Mouse (Mus musculus): ENCODE data around the gene Clns1a. TPM values are rescaled to one million over a fixed set of nuclear protein-coding genes. Genes with fewer than 3 reads are reported as not detected.

Clns1a gene
- polyA plus RNA-seq, 1 experiment from 2014 or later, result 104 TPM

- no peaks in the 10 kb centered on the region for H3K9me3 ChIP-seq (replicated peaks)
- no peaks in the 10 kb centered on the region for H3K27me3 ChIP-seq
- H3K27ac ChIP-seq, result peak overlapping the region; percentile 95
- DNase-seq, result peak; percentile 69
- WGBS (ENCODE audit: insufficient replicate concordance), result 15% methylated on average over 4 of the region's 4 CpGs
- H3K4me3 ChIP-seq (replicated peaks), result no peak overlapping the region
- peaks cover 53% of the 10 kb centered on the region for H3K4me1 ChIP-seq (replicated peaks)
- peak overlapping the region; percentile 73 for H3K4me2 ChIP-seq
- H3K36me3 ChIP-seq, result no peaks in the 10 kb centered on the region
- peak overlapping the region; percentile 63 for H3K9ac ChIP-seq
- peak; percentile 91 for ATAC-seq (ENCODE audit: low read depth)
Observed at GRCm38 (mm10) chr7:97747176-97747707, 50.8 kb downstream of the Clns1a start.

DNA sequence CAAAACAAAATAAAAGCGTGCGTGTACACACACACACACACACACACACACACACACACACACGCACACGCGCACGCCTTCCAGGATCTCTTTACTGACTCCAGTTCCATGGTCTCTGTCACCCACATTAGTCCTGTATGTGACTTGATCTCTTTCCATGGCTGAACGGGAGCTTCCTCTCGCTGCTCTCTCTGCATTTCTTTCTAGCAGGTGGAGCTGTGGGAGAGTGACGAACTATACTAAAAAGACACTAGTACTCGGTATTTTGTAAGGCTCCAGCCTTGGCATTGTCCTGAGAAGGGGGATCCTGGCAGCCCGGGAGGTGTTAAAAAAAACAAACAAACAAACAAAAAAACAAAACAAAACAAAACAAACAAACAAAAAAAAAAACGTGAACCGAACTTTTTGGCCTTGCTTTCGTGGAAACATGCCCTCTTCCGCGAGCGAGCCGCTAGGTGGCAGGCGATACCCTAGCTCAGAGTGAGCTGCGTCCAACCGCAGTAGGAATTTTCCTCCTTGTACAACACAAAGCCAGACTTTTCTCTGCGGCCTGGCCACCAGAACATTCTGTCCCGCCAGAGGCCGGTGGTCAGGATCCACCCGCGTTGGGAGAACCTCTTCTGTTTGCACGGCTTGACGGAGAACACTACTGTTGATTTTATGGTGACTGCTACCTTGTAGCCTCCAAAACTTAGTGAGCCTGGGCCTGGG lies 51.5 kb downstream of the Clns1a start:
- peaks cover 46% of the 10 kb centered on the region for H3K4me1 ChIP-seq (replicated peaks)
- ATAC-seq (ENCODE audit: low read depth), result no peak
- no peaks in the 10 kb centered on the region for H3K27me3 ChIP-seq
- peak overlapping the region; percentile 50 for H3K4me3 ChIP-seq (replicated peaks)
- H3K27ac ChIP-seq, result peak overlapping the region; percentile 95
- no peaks in the 10 kb centered on the region for H3K9me3 ChIP-seq (replicated peaks)
- peak overlapping the region; percentile 63 for H3K9ac ChIP-seq
- no peaks in the 10 kb centered on the region for H3K36me3 ChIP-seq
- DNase-seq, result peak; percentile 76
- WGBS (ENCODE audit: insufficient replicate concordance), result 19% methylated on average over 28 of the region's 28 CpGs
- H3K4me2 ChIP-seq, result peak overlapping the region; percentile 73

DNA sequence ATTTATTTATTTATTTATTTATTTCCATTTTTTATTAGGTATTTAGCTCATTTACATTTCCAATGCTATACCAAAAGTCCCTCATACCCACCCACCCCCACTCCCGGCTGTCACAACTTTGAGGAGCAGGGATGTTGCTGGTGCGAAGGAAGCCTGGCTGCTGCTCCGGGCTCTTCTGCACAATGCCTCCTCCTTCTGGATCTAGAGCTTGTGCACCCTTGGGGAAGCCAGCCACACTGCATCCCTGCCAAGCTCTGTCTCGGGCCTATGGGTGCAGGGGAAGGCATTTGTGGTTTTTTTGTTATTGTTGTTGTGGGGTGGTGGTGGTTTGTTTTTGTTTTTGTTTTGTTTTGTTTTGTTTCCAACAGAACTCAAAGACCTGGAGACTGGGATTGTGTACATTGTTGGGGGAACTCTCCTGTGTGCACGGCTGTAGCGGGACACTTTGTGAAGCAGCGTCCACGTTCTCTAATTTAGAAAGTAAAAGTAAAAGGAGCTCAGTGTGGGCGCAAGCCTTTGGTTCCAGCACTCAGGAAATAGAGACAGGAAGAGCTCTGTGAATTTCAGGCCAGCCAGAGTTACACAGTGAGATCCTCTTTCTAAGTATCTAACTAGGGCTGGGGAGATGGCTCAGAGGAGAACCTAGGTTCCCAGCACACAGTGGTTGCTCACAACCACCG lies 52.2 kb downstream of the Clns1a start:
- Histone ChIP-seq H3K4me2 (peak overlapping the region; percentile 73), H3K4me3 (replicated peaks) (peak overlapping the region; percentile 50), H3K36me3 (no peaks in the 10 kb centered on the region), H3K27me3 (no peaks in the 10 kb centered on the region), H3K9ac (peak overlapping the region; percentile 58), H3K27ac (peak overlapping the region; percentile 95), H3K9me3 (replicated peaks) (no peaks in the 10 kb centered on the region), H3K4me1 (replicated peaks) (peaks cover 46% of the 10 kb centered on the region)
- ATAC-seq (ENCODE audit: low read depth) (peak; percentile 11), DNase-seq (no peak)
- 16% methylated on average over 10 of the region's 10 CpGs for WGBS (ENCODE audit: insufficient replicate concordance)

DNA sequence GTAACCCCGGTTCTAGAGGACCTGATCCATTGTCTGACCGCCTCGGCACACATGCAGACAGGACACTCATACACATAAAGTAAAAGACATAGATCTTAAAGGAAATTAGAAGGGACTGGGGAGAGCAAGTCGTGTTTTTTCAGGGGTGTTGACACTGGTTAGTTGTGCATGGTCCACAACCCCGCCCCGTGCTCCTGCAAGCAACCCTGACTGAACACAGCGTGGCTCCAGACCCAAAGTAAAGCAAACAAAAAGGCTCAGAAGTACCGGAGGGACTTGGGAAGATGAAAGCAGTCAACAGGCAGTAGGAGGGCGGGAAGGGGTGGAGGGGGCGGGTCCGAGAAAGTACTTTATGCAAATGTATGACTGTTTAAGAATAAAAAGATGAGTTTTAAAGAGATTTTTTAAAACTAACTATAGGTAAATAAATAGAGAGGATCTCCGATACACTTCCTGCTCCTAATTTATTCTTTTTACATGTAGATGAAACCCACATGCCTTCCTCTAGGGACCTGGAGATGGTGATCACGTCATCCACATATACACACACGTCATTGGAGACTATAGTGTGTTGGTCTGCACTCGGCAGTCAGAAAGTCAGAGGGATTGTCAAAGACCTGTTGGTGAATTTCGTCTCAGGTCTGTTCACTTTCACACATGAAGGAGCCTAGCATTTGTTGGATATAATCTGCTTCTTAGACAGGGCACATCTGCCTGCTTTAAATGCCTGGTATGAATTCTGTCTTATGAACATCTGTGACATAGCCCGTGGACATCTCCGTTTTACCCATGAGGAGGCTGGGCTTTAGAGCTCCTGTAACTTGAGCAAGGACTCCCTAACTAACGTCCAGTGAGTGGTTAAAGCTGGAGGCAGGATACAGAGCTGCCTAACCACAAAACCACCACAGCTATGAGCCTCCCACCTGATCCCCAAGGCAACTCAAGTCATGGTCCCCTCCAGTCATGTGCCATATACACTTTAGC lies 53.1 kb downstream of the Clns1a start:
- Histone ChIP-seq H3K4me1 (replicated peaks) (peaks cover 46% of the 10 kb centered on the region), H3K9ac (peak overlapping the region; percentile 58), H3K27ac (peak overlapping the region; percentile 95), H3K4me3 (replicated peaks) (peak overlapping the region; percentile 50), H3K4me2 (peak overlapping the region; percentile 73), H3K36me3 (no peaks in the 10 kb centered on the region), H3K27me3 (no peaks in the 10 kb centered on the region), H3K9me3 (replicated peaks) (no peaks in the 10 kb centered on the region)
- DNase-seq, result peak; percentile 29
- WGBS (ENCODE audit: insufficient replicate concordance), result 10% methylated on average over 19 of the region's 19 CpGs
- ATAC-seq (ENCODE audit: low read depth), result peak; percentile 46

DNA sequence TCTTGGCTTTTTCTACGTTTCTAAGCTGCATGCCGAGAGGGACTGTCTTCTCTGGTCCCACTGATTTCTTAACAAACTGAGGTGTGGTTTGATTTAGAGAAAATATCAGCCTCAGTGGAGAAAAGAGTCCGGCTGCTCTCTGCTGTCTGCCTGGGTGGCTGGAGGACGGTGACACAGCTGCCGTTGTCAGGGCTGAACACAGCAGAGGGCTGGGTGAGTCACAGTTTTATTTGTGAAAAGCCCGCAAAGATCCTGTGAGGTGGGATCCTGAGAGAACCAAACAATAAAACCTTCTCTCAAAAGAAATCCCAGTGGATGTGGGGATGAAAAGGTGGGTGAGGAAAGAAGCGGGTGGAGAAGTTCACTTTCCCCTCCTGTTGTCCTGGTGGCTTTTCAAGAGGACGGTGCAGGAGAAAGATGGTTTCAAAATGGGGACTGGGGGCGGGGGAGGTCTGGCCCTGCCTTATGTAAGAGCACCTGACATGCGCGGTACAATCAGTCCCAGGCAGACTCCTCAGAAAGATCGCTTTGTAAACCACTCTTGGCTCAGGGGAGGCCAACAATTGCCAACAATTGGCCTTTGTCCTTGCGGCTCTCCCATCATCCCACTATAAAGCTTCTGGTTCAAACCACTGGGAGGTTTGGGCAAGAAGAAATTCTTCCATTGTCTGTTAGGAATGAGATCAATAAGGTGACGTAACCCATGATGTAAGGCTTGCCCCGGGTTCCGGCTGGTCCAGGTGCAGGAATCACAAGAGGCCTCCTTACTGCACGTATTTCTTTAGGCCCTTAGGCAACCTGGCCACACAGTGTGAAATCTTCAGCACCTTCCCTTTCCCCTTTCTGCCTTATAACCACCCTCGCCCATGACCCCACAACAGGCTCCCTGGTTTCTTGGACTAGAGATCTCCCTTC lies 60.8 kb downstream of the Clns1a start:
- DNase-seq (no peak), ATAC-seq (ENCODE audit: low read depth) (no peak)
- Histone ChIP-seq H3K9ac (no peak overlapping the region), H3K9me3 (replicated peaks) (no peaks in the 10 kb centered on the region), H3K4me3 (replicated peaks) (no peak overlapping the region), H3K27ac (no peak overlapping the region), H3K4me1 (replicated peaks) (no peaks in the 10 kb centered on the region), H3K4me2 (no peak overlapping the region), H3K27me3 (no peaks in the 10 kb centered on the region), H3K36me3 (no peaks in the 10 kb centered on the region)
- 67% methylated on average over 18 of the region's 18 CpGs for WGBS (ENCODE audit: insufficient replicate concordance)

- H3K9me3 ChIP-seq (replicated peaks), result no peaks in the 10 kb centered on the region
- no peak overlapping the region for H3K9ac ChIP-seq
- H3K27ac ChIP-seq, result peak overlapping the region; percentile 43; the same call in 1 of the 2 replicates
- H3K27me3 ChIP-seq, result no peaks in the 10 kb centered on the region
- H3K4me1 ChIP-seq (replicated peaks), result peaks cover 25% of the 10 kb centered on the region
- H3K4me3 ChIP-seq (replicated peaks), result no peak overlapping the region
- DNase-seq, result no peak
- H3K4me2 ChIP-seq, result no peak overlapping the region
- no peak for ATAC-seq (ENCODE audit: low read depth)
- no peaks in the 10 kb centered on the region for H3K36me3 ChIP-seq
- 67% methylated on average over 11 of the region's 11 CpGs for WGBS (ENCODE audit: insufficient replicate concordance)
Observed at GRCm38 (mm10) chr7:97764591-97764990, 68.2 kb downstream of the Clns1a start.

GRCm38 (mm10) chr7:97765181-97765962 lies 68.9 kb downstream of the Clns1a start:
- WGBS (ENCODE audit: insufficient replicate concordance), result 51% methylated on average over 21 of the region's 21 CpGs
- Histone ChIP-seq H3K27ac (peak overlapping the region; percentile 43), H3K4me3 (replicated peaks) (no peak overlapping the region), H3K9ac (no peak overlapping the region), H3K9me3 (replicated peaks) (no peaks in the 10 kb centered on the region), H3K27me3 (no peaks in the 10 kb centered on the region), H3K4me2 (no peak overlapping the region), H3K4me1 (replicated peaks) (peaks cover 26% of the 10 kb centered on the region), H3K36me3 (no peaks in the 10 kb centered on the region)
- no peak for ATAC-seq (ENCODE audit: low read depth)
- DNase-seq, result no peak

GRCm38 (mm10) chr7:97765963-97766347 lies 69.5 kb downstream of the Clns1a start:
- no peak overlapping the region for H3K27ac ChIP-seq
- no peaks in the 10 kb centered on the region for H3K27me3 ChIP-seq
- no peak for ATAC-seq (ENCODE audit: low read depth)
- H3K4me2 ChIP-seq, result no peak overlapping the region
- H3K9ac ChIP-seq, result no peak overlapping the region
- no peaks in the 10 kb centered on the region for H3K36me3 ChIP-seq
- no peak for DNase-seq
- WGBS (ENCODE audit: insufficient replicate concordance), result 70% methylated on average over 5 of the region's 5 CpGs
- H3K9me3 ChIP-seq (replicated peaks), result no peaks in the 10 kb centered on the region
- peaks cover 26% of the 10 kb centered on the region for H3K4me1 ChIP-seq (replicated peaks)
- H3K4me3 ChIP-seq (replicated peaks), result no peak overlapping the region

DNA sequence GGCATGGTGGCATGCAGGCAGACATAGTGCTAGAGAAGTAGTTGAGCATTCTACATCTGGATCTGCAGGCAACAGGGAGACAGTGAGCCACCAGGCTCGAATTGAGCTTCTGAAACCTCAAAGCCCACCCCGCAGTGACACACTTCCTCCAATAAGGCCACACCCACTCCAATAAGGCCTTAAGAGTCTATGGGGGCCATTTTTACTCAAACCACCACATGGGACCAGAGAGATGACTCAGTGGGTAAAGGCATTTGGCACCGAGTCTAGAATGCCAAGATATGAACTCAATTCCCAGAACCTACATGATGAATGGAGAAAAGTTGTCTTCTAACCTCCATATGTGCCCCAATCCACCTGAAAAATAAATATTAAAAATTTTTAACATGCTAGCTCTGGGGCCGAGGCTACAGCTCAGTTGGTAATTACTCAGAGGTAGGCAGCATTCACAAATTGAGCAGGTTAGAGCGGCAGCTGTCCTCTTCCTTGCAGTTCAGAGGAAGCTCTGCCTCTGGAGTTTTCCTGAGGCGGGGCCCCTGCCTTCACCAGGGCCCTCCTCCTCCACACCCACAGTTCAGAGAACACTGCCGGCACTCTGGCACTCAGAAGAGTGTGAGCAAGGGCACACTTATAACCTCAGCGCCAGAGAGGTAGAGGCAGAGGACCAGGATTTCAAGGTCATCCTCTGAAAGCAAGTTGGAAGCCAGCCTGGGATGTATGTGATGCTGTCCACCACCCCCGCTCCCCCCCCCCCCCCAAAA lies 70.2 kb downstream of the Clns1a start:
- H3K9ac ChIP-seq, result no peak overlapping the region
- H3K4me2 ChIP-seq, result no peak overlapping the region
- H3K36me3 ChIP-seq, result no peaks in the 10 kb centered on the region
- no peak overlapping the region for H3K4me3 ChIP-seq (replicated peaks)
- ATAC-seq (ENCODE audit: low read depth), result 0 out of 2 replicates have a peak, but pooled peaks have one; percentile 54
- H3K4me1 ChIP-seq (replicated peaks), result peaks cover 26% of the 10 kb centered on the region
- no peak overlapping the region for H3K27ac ChIP-seq
- WGBS (ENCODE audit: insufficient replicate concordance), result 42% methylated on average over 9 of the region's 9 CpGs
- no peaks in the 10 kb centered on the region for H3K27me3 ChIP-seq
- no peak for DNase-seq
- no peaks in the 10 kb centered on the region for H3K9me3 ChIP-seq (replicated peaks)

All from liver, embryonic 13.5 days (tissue).